ENCODE assay signal across 19 mouse cellular contexts in the genomic region with DNA sequence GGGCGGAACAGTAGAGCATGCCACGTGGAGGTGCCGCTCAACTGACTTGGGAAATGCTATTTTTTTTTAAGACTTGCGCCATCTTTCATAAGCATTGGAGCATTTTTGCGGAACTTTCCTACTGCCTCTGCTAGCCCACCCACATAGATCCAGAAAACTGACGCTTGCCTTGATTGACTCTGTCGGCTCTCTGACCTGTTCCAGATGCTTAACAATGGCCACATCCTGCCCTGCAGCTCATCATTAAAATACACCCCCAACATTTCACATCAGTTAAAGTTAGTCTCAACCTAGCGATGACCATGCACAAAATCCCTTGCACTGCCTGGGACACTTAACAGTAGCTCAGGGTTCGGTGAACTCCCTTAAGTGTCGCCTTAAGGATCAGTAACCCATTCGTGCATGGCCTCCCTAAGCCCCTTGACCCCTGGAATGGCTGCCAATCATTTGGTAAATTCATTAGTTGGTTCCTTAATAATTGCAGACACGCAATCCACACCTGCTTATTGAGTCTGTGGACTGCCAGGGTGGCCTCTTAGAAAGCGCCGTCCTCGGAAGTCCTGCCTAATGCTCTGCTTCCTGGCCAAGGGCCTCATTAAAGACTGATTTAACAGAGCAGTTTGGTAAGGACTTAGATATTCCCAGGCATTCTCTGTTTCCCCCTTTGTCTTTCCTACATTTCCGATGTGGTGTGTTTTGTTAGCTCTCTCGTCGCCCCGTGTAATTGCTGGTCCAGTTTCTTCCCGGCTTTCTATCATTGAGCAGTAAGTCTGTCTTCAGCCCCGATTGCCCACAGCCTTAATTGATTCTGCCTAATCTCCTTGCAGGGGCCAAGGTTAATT. TPM values are rescaled to one million over a fixed set of nuclear protein-coding genes. Genes with fewer than 3 reads are reported as not detected.
DNase-seq lines count a peak whose midpoint lies in the region; ATAC-seq and TF ChIP-seq lines count a peak whose summit lies in the region.
"Had no signal": no experiment of that assay in that cellular context is flagged by ENCODE, and none has a peak within 500 bp of the region (broad histone marks: within the 10 kb centered on the region; RNA-seq: fewer than 3 reads in every experiment).

No protein-coding gene starts in this region.

- no peak for TF ChIP-seq POLR2A in thymus, adult 2 months (IDR thresholded peaks at IDR 0.05; ENCODE audit: control insufficient read depth, extremely low read depth, insufficient read depth, low read length, poor library complexity)

- 36% methylated on average over 21 of the region's 21 CpGs for WGBS in midbrain, embryonic 14.5 days
- WGBS in midbrain, embryonic 10.5 days: 56% methylated on average over 21 of the region's 21 CpGs
- 85% methylated on average over 21 of the region's 21 CpGs for WGBS in thymus, adult 2 months

- DNase-seq in midbrain, embryonic 14.5 days: peak; percentile 13
- DNase-seq in midbrain, embryonic 10.5 days (ENCODE audit: low spot score): no peak
- peak; percentile 46 for DNase-seq in embryo, embryonic 11 days
- peak; percentile 69 for DNase-seq in hindlimb bud, embryonic 11.5 days (ENCODE audit: extremely low spot score, low read depth, low spot score)
- DNase-seq in retina, postnatal 1 day: peak; percentile 63
- DNase-seq in heart, postnatal 36 days: no peak
- no peak for DNase-seq in thymus, adult 2 months
- DNase-seq: adrenal gland, adult 8-10 months; cerebellum, adult 9-10 months; gastrocnemius, postnatal 25 days; kidney, adult 8-10 months; kidney, postnatal 36 days; spleen, adult 18-20 months had no signal

- H3K9me3 ChIP-seq in midbrain, embryonic 14.5 days (ENCODE audit: control insufficient read depth, low read length): no peaks in the 10 kb centered on the region
- H3K9me3 ChIP-seq in midbrain, embryonic 10.5 days (replicated peaks): no peaks in the 10 kb centered on the region
- H3K9me3 ChIP-seq: forebrain, embryonic 15.5 days; heart, embryonic 15.5 days; liver, embryonic 15.5 days had no signal

- H3K27me3 ChIP-seq in midbrain, embryonic 14.5 days (ENCODE audit: control insufficient read depth, insufficient read depth, low read length): no peaks in the 10 kb centered on the region
- peaks cover 27% of the 10 kb centered on the region for H3K27me3 ChIP-seq in midbrain, embryonic 10.5 days (ENCODE audit: low read depth, poor library complexity, severe bottlenecking)
- H3K27me3 ChIP-seq in thymus, adult 2 months (ENCODE audit: control insufficient read depth, insufficient read depth, low read length): no peaks in the 10 kb centered on the region
- H3K27me3 ChIP-seq: liver, embryonic 15.5 days had no signal

- TF ChIP-seq CTCF in thymus, adult 2 months (IDR thresholded peaks at IDR 0.05; ENCODE audit: borderline replicate concordance, control insufficient read depth, extremely low read depth, insufficient read depth, low read length, poor library complexity): no peak

- peaks cover 15% of the 10 kb centered on the region for H3K4me1 ChIP-seq in midbrain, embryonic 14.5 days (ENCODE audit: control insufficient read depth, insufficient read depth, low read length)
- H3K4me1 ChIP-seq in midbrain, embryonic 10.5 days: peaks cover 41% of the 10 kb centered on the region
- H3K4me1 ChIP-seq in thymus, adult 2 months (replicated peaks; ENCODE audit: control insufficient read depth, insufficient read depth, low read length): no peaks in the 10 kb centered on the region
- H3K4me1 ChIP-seq: heart, embryonic 15.5 days; liver, embryonic 15.5 days had no signal

- ATAC-seq in midbrain, embryonic 14.5 days (ENCODE audit: low FRiP score, low TSS enrichment): no peak
- ATAC-seq: forebrain, embryonic 15.5 days had no signal

- H3K27ac ChIP-seq in midbrain, embryonic 14.5 days (replicated peaks; ENCODE audit: low read depth, low read length): no peak overlapping the region
- H3K27ac ChIP-seq in midbrain, embryonic 10.5 days (replicated peaks): no peak overlapping the region
- no peak overlapping the region for H3K27ac ChIP-seq in thymus, adult 2 months (ENCODE audit: control insufficient read depth, insufficient read depth, low read length)
- H3K27ac ChIP-seq: forebrain, embryonic 15.5 days; heart, embryonic 15.5 days; liver, embryonic 15.5 days; macrophage had no signal

- no peak overlapping the region for H3K9ac ChIP-seq in midbrain, embryonic 14.5 days (replicated peaks; ENCODE audit: low read length)
- H3K9ac ChIP-seq: forebrain, embryonic 15.5 days; heart, embryonic 15.5 days; liver, embryonic 15.5 days had no signal

- no peaks in the 10 kb centered on the region for H3K36me3 ChIP-seq in midbrain, embryonic 14.5 days (ENCODE audit: control insufficient read depth, insufficient read depth, low read length)
- H3K36me3 ChIP-seq in midbrain, embryonic 10.5 days: no peaks in the 10 kb centered on the region
- H3K36me3 ChIP-seq in thymus, adult 2 months (ENCODE audit: control insufficient read depth, insufficient read depth, low read length): no peaks in the 10 kb centered on the region
- H3K36me3 ChIP-seq: forebrain, embryonic 15.5 days; heart, embryonic 15.5 days; liver, embryonic 15.5 days had no signal

- no peak overlapping the region for H3K4me3 ChIP-seq in midbrain, embryonic 14.5 days (replicated peaks; ENCODE audit: low read depth, low read length)
- H3K4me3 ChIP-seq in midbrain, embryonic 10.5 days: no peak overlapping the region
- no peak overlapping the region for H3K4me3 ChIP-seq in thymus, adult 2 months (ENCODE audit: control insufficient read depth, insufficient read depth, low read length)
- H3K4me3 ChIP-seq: erythroblast, embryonic 14.5 days; forebrain, embryonic 15.5 days; heart, embryonic 15.5 days; liver, embryonic 15.5 days had no signal

- intact Hi-C loops in heart, postnatal 36 days (cut with DNase I): no loop called here

- no peak overlapping the region for H3K4me2 ChIP-seq in midbrain, embryonic 14.5 days (ENCODE audit: low read length)
- H3K4me2 ChIP-seq: forebrain, embryonic 15.5 days; heart, embryonic 15.5 days; liver, embryonic 15.5 days had no signal

RNA-seq across cellular contexts. Expression of a gene that starts 25.7 kb away (rescaled TPM):
- polyA plus RNA-seq in midbrain, embryonic 14.5 days (2014; fragmentation: Nextera tagmentation; extraction: Ambion mirVana): 0.54 and 0.72 TPM in 2 replicates
- polyA plus RNA-seq in midbrain, embryonic 10.5 days (2016; fragmentation: Nextera tagmentation; extraction: Ambion mirVana): 0.19 and 0.20 TPM in 2 replicates
- 10 to 100 TPM in 1 of 2 experiments, 1 to 10 TPM in 1; 9.0 to 21.8 TPM for total RNA-seq in heart, postnatal 36 days (2021)
- polyA plus RNA-seq in thymus, adult 2 months (2012; rRNA removed): 0.65 and 0.89 TPM in 2 replicates
- total RNA-seq: hematopoietic stem cell, adult 5-6 weeks had no signal
- polyA plus RNA-seq: erythroblast, embryonic 14.5 days; macrophage had no signal

Comparison
In these comparisons a context has a peak if more than half of its experiments do, and no peak if none do; other contexts are left out.
1. DNase-seq: peak in midbrain, embryonic 14.5 days (single experiment), embryo, embryonic 11 days (single experiment), hindlimb bud, embryonic 11.5 days (single experiment) and retina, postnatal 1 day (single experiment); none in midbrain, embryonic 10.5 days (single experiment), heart, postnatal 36 days (0 of 2) and thymus, adult 2 months (single experiment).